Mouse (Mus musculus): ENCODE data around the gene Acap2.

- TF ChIP-seq CTCF (IDR thresholded peaks at IDR 0.05; ENCODE audit: low read depth, low read length), result no peak
- no peak for TF ChIP-seq TAL1 (conservative IDR thresholded peaks at IDR 0.05; ENCODE audit: low read depth, low read length)
- TF ChIP-seq GATA1 (IDR thresholded peaks at IDR 0.05; ENCODE audit: borderline replicate concordance, low read length), result no peak
- no peak for TF ChIP-seq POLR2AphosphoS5 (IDR thresholded peaks at IDR 0.05; ENCODE audit: insufficient replicate concordance, low read depth, low read length)
These were observed 31.4 kb downstream of the Acap2 start for GRCm38 (mm10) chr16:31169596-31169995.

Measured in G1E (cell line).